Mouse (Mus musculus) cerebellum, adult 2 months (tissue): ENCODE data around the gene Col13a1.

Source experiments
- CTCF ChIP-seq: fragments of 200-500 bp; IDR thresholded peaks from 2 replicates; pipeline ENCODE4 v1.5.1; 2011; ENCODE audit warnings: low read depth, mild to moderate bottlenecking, control low read depth, low read length, moderate library complexity, borderline replicate concordance; ENCODE audit not compliant: insufficient read depth
- POLR2A ChIP-seq: fragments of 200-500 bp; IDR thresholded peaks from 2 replicates; pipeline ENCODE4 v1.6.1; 2011; ENCODE audit warnings: low read length, control low read depth, borderline replicate concordance; ENCODE audit not compliant: insufficient read depth

- TF ChIP-seq CTCF (no peak), POLR2A (no peak)
These were observed 58.8 kb downstream of the Col13a1 start for GRCm38 (mm10) chr10:61919924-61920654.
